Mouse (Mus musculus): ENCODE results near the gene Hist1h1e.

The Hist1h1e gene

GRCm38 (mm10) chr13:23593051-23593770, 29.1 kb downstream of the Hist1h1e start:
- in situ Hi-C loops (cut with MboI) = loop anchor here (25.0 kb wide), 1 partner anchor 94 kb away; the partner anchor contains the start of genes Hist1h1t, Hist1h2ac, Hist1h2bc and Hist1h4c

GRCm38 (mm10) chr13:23592614-23593013, 29.7 kb downstream of the Hist1h1e start:
- in situ Hi-C loops (cut with MboI) = loop anchor here (25.0 kb wide), 1 partner anchor 95 kb away; the partner anchor contains the start of genes Hist1h1t, Hist1h2ac, Hist1h2bc and Hist1h4c

DNA sequence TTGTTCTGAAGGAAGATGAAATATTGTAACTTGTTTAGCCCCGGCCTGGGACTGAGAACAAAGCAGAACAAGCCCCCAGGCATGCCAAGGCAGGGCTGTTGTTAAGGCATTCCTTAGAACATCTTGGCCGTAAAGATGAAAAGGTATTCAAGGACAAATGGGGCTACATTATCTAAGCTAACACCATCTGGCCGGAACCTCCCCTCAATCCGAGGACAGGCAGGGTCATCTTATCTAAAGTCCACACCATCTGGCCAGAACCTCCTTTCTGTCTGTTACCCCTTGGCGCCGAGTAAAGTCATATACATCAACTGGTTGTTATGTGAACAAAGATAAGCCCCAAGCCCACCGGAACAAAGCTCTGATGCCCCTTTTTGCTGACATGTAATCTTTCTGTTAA, 30.5 kb downstream of the Hist1h1e start:
- in situ Hi-C loops (cut with MboI) = loop anchor here (25.0 kb wide), 1 partner anchor 95 kb away; the partner anchor contains the start of genes Hist1h1t, Hist1h2ac, Hist1h2bc and Hist1h4c

GRCm38 (mm10) chr13:23591206-23591605, 31.2 kb downstream of the Hist1h1e start:
- in situ Hi-C loops (cut with MboI) = loop anchor here (25.0 kb wide), 1 partner anchor 96 kb away; the partner anchor contains the start of genes Hist1h1t, Hist1h2ac, Hist1h2bc and Hist1h4c

DNA sequence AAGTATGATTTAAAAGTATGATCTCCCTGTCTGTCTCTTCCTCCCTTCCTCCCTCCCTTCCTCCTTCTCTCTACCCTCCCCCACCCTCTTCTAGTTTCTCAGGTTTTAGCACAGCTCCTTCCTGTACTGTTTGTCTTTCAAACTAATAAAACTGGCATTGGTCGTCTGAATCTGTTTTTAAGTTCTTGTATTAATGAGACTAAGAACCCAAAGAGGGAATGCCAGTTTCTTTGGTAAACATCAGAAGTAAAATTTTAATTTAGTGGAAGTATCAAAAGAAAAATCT, 35.5 kb downstream of the Hist1h1e start:
- in situ Hi-C loops (cut with MboI) = loop anchor here (10.0 to 25.0 kb wide), 2 partner anchors 100 to 1552 kb away; partner anchors contain the start of genes Hist1h1t, Hist1h2ac, Hist1h2ah and Hist1h2bc

DNA sequence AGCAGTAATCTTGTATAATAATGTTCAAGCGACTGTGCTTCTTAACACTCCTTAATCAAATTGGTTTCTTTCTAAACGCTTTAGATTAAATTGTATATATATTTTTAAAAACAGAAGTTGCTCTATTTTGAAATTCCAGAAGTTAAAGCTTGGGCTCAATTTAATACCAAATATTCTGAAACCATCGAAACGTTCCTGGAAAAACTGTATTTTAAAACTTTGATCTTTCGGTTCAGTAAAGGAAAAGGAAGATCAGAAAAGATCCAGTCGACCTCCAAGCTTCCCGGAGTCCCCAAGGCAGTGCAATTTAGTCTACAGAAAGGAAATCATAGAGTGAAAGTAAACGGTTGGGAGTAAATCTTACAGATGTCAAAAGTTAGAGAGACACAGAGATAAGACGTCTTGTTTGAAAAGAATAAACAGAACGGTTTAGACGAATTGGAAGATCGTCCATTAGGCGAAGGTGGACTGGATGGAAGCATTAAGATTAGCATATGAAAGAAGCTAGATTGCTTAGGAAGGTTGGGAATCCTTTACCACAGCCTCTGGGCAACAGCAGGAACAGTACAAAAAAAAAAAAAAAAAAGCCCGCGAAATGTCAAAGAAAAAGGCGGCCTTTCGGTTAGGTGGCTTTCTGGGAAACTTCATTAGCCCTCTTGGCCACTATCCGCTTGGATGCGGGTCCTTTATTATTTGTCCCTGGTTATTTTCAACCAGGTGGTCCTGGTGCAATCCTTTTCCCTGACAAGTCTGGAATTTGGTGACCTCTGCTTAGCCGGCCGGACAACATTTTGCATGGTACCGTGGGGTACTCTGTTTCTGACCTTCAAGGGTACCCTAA, 36.0 kb downstream of the Hist1h1e start:
- in situ Hi-C loops (cut with MboI) = loop anchor here (10.0 to 25.0 kb wide), 2 partner anchors 101 to 1552 kb away; partner anchors contain the start of genes Hist1h1t, Hist1h2ac, Hist1h2ah and Hist1h2bc

DNA sequence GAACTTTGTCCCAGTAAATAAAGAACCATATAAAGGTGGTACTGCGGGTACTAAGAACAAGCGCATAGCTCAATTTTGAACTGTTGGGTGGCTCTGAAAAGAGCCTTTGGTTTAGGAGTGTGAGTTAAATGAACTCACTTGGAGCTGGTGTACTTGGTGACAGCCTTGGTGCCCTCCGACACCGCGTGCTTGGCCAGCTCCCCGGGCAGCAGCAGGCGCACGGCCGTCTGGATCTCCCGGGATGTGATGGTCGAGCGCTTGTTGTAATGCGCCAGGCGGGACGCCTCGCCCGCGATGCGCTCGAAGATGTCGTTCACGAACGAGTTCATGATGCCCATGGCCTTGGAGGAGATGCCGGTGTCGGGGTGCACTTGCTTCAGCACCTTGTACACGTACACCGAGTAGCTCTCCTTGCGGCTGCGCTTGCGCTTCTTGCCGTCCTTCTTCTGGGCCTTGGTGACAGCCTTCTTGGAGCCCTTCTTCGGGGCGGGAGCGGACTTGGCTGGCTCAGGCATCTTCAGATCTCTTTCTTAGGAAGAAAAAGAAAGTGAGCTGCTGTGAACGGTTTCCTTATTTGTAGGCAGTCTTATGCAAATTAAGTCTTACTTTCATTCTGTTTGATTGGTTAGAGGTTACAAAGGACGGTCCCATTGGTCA, 36.8 kb downstream of the Hist1h1e start:
- in situ Hi-C loops (cut with MboI) = loop anchor here (10.0 to 25.0 kb wide), 2 partner anchors 102 to 1551 kb away; partner anchors contain the start of genes Hist1h1t, Hist1h2ac, Hist1h2ah and Hist1h2bc

GRCm38 (mm10) chr13:23585029-23585441, 37.3 kb downstream of the Hist1h1e start:
- in situ Hi-C loops (cut with MboI) = loop anchor here (10.0 to 25.0 kb wide), 2 partner anchors 102 to 1550 kb away; partner anchors contain the start of genes Hist1h1t, Hist1h2ac, Hist1h2ah and Hist1h2bc

- in situ Hi-C loops (cut with MboI) = loop anchor here (5.0 to 25.0 kb wide), 4 partner anchors 33 to 1550 kb away; partner anchors contain the start of genes Hist1h1t, Hist1h2ac, Hist1h2ah and Hist1h2bc
Observed at GRCm38 (mm10) chr13:23584331-23584730, 38.0 kb downstream of the Hist1h1e start.

DNA sequence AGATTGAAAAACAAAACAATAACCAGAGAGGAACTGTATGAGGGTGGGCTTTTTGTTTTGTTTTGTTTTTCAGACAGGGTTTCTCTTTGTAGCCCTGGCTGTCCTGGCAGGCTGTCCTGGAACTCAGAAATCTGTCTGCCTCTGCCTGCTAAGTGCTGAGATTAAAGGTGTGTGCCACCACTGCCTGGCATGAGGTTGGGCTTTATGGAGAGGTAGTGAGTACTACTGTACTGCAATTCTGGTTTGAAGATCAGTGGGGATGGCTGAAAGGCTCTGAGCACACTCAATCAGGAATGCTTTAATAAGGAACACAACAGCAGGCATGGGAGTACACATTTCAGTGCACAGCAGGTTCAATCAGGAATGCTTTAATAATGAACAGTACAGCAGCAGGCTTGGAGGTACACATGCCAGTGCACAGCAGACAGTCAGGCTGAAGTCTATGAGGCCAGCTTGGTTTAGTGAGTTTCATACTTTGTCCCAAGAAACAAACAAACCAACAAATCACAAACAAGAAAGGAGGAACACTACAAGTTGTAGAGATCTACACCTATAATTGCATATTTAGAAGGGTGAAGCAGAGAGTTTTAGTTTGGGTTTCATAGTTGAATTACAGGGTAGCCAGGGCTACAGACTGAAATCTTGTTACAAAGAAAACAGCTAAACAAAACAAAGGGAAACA, 38.8 kb downstream of the Hist1h1e start:
- in situ Hi-C loops (cut with MboI) = loop anchor here (5.0 to 25.0 kb wide), 4 partner anchors 34 to 1549 kb away; partner anchors contain the start of genes Hist1h1t, Hist1h2ac, Hist1h2ah and Hist1h2bc

DNA sequence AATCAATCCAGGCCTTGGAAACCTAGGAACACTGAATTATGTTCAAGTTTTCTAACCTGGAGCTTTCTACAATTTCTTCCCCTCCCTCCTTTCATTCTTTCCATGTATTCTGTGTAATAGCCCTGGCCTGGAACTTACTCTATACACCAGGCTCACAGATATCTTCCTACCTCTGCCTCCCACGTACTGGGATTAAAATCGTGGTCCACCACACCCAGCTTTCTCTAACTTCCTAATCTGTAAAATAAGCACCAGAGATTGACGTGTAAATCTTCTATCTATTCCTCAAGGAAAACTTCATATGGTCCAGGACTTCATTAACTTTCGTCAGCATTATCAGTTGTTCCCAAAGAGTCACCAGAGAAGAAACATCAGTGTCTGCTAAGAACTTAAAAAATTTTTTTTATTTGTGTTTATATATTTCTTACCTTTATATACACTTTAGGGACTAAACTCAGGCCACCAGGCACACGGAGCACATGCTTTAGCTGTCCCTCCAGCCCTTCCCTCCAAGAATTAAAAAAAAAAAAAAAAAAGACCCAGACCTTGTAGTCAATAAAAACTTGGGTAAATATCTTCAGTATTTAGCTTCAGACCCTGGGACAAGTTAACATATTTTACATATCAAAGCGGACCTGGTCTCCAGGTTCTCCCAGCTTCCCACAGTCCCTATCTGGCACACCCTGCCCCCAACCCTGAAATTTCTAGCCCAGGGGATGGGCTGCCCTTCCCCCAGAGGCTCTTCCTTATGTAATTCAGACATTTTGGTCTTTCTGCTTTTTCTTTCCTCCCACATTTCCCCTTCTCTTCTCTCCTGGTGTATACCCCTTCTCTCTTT, 39.9 kb downstream of the Hist1h1e start:
- in situ Hi-C loops (cut with MboI) = loop anchor here (5.0 to 25.0 kb wide), 4 partner anchors 35 to 1548 kb away; partner anchors contain the start of genes Hist1h1t, Hist1h2ac, Hist1h2ah and Hist1h2bc

GRCm38 (mm10) chr13:23581408-23582218, 40.7 kb downstream of the Hist1h1e start, which contains the start of gene Hist1h4d:
Hist1h4d (plus strand) TSS chr13:23581598.
- in situ Hi-C loops (cut with MboI) = loop anchor here (5.0 to 25.0 kb wide), 4 partner anchors 36 to 1547 kb away; partner anchors contain the start of genes Hist1h1t, Hist1h2ac, Hist1h2ah and Hist1h2bc

DNA sequence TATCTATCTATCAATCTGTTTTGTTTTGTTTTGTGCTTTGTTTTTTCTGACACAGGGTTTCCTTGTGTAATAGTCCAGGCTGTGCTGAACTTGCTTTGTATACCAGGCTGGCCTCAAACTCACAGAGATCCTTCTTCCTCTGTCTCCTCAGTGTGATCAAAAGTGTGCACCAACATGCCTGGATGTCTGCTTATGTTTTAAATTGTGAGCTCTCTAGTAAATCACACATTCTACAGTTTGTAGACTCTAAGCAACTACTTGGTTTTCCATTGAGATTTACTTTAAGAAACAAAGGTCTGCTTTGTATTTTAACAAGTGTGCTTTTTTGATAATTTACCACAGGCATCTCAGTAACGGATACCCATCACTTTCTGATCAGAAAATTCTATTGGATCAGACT, 44.5 kb downstream of the Hist1h1e start:
- in situ Hi-C loops (cut with MboI) = loop anchor here (25.0 kb wide), 1 partner anchor 109 kb away; the partner anchor contains the start of genes Hist1h1t, Hist1h2ac, Hist1h2bc and Hist1h4c

- in situ Hi-C loops (cut with MboI) = loop anchor here (25.0 kb wide), 1 partner anchor 110 kb away; the partner anchor contains the start of genes Hist1h1t, Hist1h2ac, Hist1h2bc and Hist1h4c
Observed at GRCm38 (mm10) chr13:23576906-23577639, 45.3 kb downstream of the Hist1h1e start.

DNA sequence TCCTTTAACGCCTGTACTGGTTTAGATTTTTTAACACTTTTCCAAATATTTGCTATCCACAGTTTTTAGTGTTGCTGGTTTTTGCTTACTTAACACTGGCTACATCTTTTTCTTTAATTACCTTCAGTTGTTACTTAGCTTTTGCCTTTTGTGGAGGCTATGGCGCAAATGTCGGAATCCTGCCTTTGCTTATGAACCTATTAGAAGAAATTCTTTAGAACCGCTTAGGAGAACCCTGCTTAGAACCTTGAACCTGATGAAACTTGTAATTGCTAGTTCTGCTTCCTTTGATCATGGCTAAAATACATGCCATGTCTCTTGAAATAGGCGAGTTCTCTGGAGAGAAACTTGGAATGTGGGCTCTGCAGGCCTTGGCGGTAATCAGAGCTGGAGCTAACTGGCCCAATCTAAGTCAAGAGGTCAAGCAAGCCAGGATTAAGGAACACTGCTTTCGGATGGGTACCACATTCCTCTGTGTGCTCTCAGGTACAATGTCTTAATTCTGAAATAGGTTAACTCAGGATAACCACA, 45.9 kb downstream of the Hist1h1e start:
- in situ Hi-C loops (cut with MboI) = loop anchor here (25.0 kb wide), 1 partner anchor 111 kb away; the partner anchor contains the start of genes Hist1h1t, Hist1h2ac, Hist1h2bc and Hist1h4c

DNA sequence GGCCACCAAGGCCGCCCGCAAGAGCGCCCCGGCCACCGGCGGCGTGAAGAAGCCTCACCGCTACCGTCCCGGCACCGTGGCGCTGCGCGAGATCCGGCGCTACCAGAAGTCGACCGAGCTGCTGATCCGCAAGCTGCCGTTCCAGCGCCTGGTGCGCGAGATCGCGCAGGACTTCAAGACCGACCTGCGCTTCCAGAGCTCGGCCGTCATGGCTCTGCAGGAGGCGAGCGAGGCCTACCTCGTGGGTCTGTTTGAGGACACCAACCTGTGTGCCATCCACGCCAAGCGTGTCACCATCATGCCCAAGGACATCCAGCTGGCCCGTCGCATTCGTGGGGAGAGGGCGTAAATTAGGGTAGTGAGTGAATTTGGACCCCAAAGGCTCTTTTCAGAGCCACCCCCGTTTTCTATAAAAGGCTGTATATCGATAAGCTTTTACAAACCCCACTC, 46.5 kb downstream of the Hist1h1e start:
- in situ Hi-C loops (cut with MboI) = loop anchor here (25.0 kb wide), 1 partner anchor 111 kb away; the partner anchor contains the start of genes Hist1h1t, Hist1h2ac, Hist1h2bc and Hist1h4c

All from mature B cell (primary cell).